Mouse (Mus musculus): ENCODE measurements around the gene Dmrt1. TPM values are rescaled to one million over a fixed set of nuclear protein-coding genes. Genes with fewer than 3 reads are reported as not detected.

The Dmrt1 gene
- total and polyA plus RNA-seq, 3 experiments = not detected

DNA sequence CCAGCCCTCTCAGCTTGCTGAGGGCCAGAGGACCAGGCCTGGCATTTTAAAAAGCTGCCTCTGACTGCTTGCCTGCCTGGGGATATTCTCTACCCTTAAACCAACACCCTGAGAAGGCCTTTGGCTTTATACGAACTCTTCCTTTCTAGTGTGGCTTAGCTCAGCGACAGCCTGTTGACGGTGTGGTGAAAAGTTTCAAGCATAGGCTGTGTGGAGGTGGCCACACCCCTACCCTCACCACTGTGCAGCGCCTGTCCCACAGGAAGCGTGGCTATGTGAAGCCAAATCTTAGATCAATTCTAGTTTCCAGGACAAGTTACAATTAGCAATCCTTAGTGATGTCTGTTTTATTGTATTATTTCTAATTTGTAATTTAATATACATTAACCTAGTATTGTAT is 44.9 kb downstream of the Dmrt1 start:
- Histone ChIP-seq H3K4me1 (ENCODE audit: control insufficient read depth in 1 of 2, insufficient read depth in 2 of 2, low read length in 2 of 2) (no peaks in the 10 kb centered on the region), H3K4me3 (ENCODE audit: control insufficient read depth in 1 of 2, insufficient read depth in 1 of 2, low read depth in 2 of 2, low read length in 2 of 2) (no peak overlapping the region), H3K79me2 (ENCODE audit: control insufficient read depth, insufficient read depth, low read length, poor library complexity) (no peaks in the 10 kb centered on the region), H3K9me3 (replicated peaks; ENCODE audit: insufficient read depth, low read length) (no peaks in the 10 kb centered on the region), H3K27ac (ENCODE audit: control insufficient read depth, low read depth, low read length) (no peak overlapping the region), H3K27me3 (ENCODE audit: control insufficient read depth in 1 of 2, insufficient read depth in 2 of 2, low read length in 2 of 2) (no peaks in the 10 kb centered on the region), H3K36me3 (ENCODE audit: control insufficient read depth in 1 of 2, insufficient read depth in 2 of 2, low read length in 2 of 2) (no peaks in the 10 kb centered on the region), H3K9ac (ENCODE audit: control insufficient read depth, low read depth, low read length, poor library complexity, severe bottlenecking) (no peak overlapping the region)
- DNase-seq (ENCODE audit: low read depth, low spot score) = no peak
- TF ChIP-seq USF1 (IDR thresholded peaks at IDR 0.05; ENCODE audit: low read depth, low read length) = no peak
- no peak for TF ChIP-seq BHLHE40 (IDR thresholded peaks at IDR 0.05; ENCODE audit: borderline replicate concordance, low read depth, low read length)
- TF ChIP-seq UBTF (IDR thresholded peaks at IDR 0.05; ENCODE audit: borderline replicate concordance, insufficient read depth, low read depth, low read length) = no peak

- Histone ChIP-seq H3K79me2 (ENCODE audit: control insufficient read depth, insufficient read depth, low read length, poor library complexity) (no peaks in the 10 kb centered on the region), H3K27ac (ENCODE audit: control insufficient read depth, low read depth, low read length) (no peak overlapping the region), H3K9ac (ENCODE audit: control insufficient read depth, low read depth, low read length, poor library complexity, severe bottlenecking) (no peak overlapping the region), H3K4me3 (ENCODE audit: control insufficient read depth in 1 of 2, insufficient read depth in 1 of 2, low read depth in 2 of 2, low read length in 2 of 2) (no peak overlapping the region), H3K27me3 (ENCODE audit: control insufficient read depth in 1 of 2, insufficient read depth in 2 of 2, low read length in 2 of 2) (no peaks in the 10 kb centered on the region), H3K4me1 (ENCODE audit: control insufficient read depth in 1 of 2, insufficient read depth in 2 of 2, low read length in 2 of 2) (no peaks in the 10 kb centered on the region), H3K9me3 (replicated peaks; ENCODE audit: insufficient read depth, low read length) (no peaks in the 10 kb centered on the region), H3K36me3 (ENCODE audit: control insufficient read depth in 1 of 2, insufficient read depth in 2 of 2, low read length in 2 of 2) (no peaks in the 10 kb centered on the region)
- DNase-seq (ENCODE audit: low read depth, low spot score) = no peak
- no peak for TF ChIP-seq ZNF384 (IDR thresholded peaks at IDR 0.05; ENCODE audit: low read depth, low read length)
- TF ChIP-seq ZMIZ1 (IDR thresholded peaks at IDR 0.05; ENCODE audit: low read depth, low read length) = no peak
- TF ChIP-seq POLR2AphosphoS5 (IDR thresholded peaks at IDR 0.05; ENCODE audit: borderline replicate concordance, low read depth, low read length) = no peak
- no peak for TF ChIP-seq ZC3H11A (IDR thresholded peaks at IDR 0.05; ENCODE audit: low read depth, low read length)
- TF ChIP-seq POLR2A (IDR thresholded peaks at IDR 0.05; ENCODE audit: control insufficient read depth in 1 of 2, insufficient read depth in 1 of 2, low read depth in 1 of 2, low read length in 2 of 2, poor library complexity in 1 of 2) = no peak
- no peak for TF ChIP-seq MYB (IDR thresholded peaks at IDR 0.05; ENCODE audit: low read depth, low read length)
- TF ChIP-seq NELFE (IDR thresholded peaks at IDR 0.05; ENCODE audit: low read depth, low read length) = no peak
These were observed 45.6 kb downstream of the Dmrt1 start for GRCm38 (mm10) chr19:25551053-25551452.

- Histone ChIP-seq H3K4me1 (ENCODE audit: control insufficient read depth in 1 of 2, insufficient read depth in 2 of 2, low read length in 2 of 2) (no peaks in the 10 kb centered on the region), H3K4me3 (ENCODE audit: control insufficient read depth in 1 of 2, insufficient read depth in 1 of 2, low read depth in 2 of 2, low read length in 2 of 2) (no peak overlapping the region), H3K9ac (ENCODE audit: control insufficient read depth, low read depth, low read length, poor library complexity, severe bottlenecking) (no peak overlapping the region), H3K9me3 (replicated peaks; ENCODE audit: insufficient read depth, low read length) (no peaks in the 10 kb centered on the region), H3K36me3 (ENCODE audit: control insufficient read depth in 1 of 2, insufficient read depth in 2 of 2, low read length in 2 of 2) (no peaks in the 10 kb centered on the region), H3K27me3 (ENCODE audit: control insufficient read depth in 1 of 2, insufficient read depth in 2 of 2, low read length in 2 of 2) (no peaks in the 10 kb centered on the region), H3K27ac (ENCODE audit: control insufficient read depth, low read depth, low read length) (no peak overlapping the region), H3K79me2 (ENCODE audit: control insufficient read depth, insufficient read depth, low read length, poor library complexity) (no peaks in the 10 kb centered on the region)
- TF ChIP-seq SMC3 (IDR thresholded peaks at IDR 0.05; ENCODE audit: low read depth, low read length) = no peak
- TF ChIP-seq JUND (IDR thresholded peaks at IDR 0.05; ENCODE audit: low read depth, low read length) = no peak
- TF ChIP-seq ZC3H11A (IDR thresholded peaks at IDR 0.05; ENCODE audit: low read depth, low read length) = no peak
- TF ChIP-seq CHD2 (IDR thresholded peaks at IDR 0.05; ENCODE audit: low read length) = no peak
- TF ChIP-seq ZKSCAN1 (IDR thresholded peaks at IDR 0.05; ENCODE audit: low read depth, low read length) = no peak
- no peak for TF ChIP-seq NRF1 (IDR thresholded peaks at IDR 0.05; ENCODE audit: insufficient read depth, low read depth, low read length, poor library complexity, severe bottlenecking)
- no peak for TF ChIP-seq POLR2AphosphoS2 (IDR thresholded peaks at IDR 0.05; ENCODE audit: low read length)
- TF ChIP-seq RCOR1 (IDR thresholded peaks at IDR 0.05; ENCODE audit: low read depth, low read length) = no peak
- TF ChIP-seq HCFC1 (IDR thresholded peaks at IDR 0.05; ENCODE audit: low read depth, low read length) = no peak
- TF ChIP-seq MAX (IDR thresholded peaks at IDR 0.05; ENCODE audit: low read length) = no peak
- no peak for TF ChIP-seq MXI1 (IDR thresholded peaks at IDR 0.05; ENCODE audit: low read depth, low read length)
- TF ChIP-seq MYB (IDR thresholded peaks at IDR 0.05; ENCODE audit: low read depth, low read length) = no peak
- TF ChIP-seq TCF12 (IDR thresholded peaks at IDR 0.05; ENCODE audit: low read depth, low read length) = no peak
- no peak for TF ChIP-seq CHD1 (IDR thresholded peaks at IDR 0.05; ENCODE audit: low read depth, low read length)
- TF ChIP-seq POLR2A (IDR thresholded peaks at IDR 0.05; ENCODE audit: control insufficient read depth in 1 of 2, insufficient read depth in 1 of 2, low read depth in 1 of 2, low read length in 2 of 2, poor library complexity in 1 of 2) = no peak
- TF ChIP-seq MYC (IDR thresholded peaks at IDR 0.05; ENCODE audit: low read depth, low read length) = no peak
- no peak for DNase-seq (ENCODE audit: low read depth, low spot score)
These were observed 59.0 kb downstream of the Dmrt1 start for GRCm38 (mm10) chr19:25564430-25564829.
